Mouse (Mus musculus) liver (tissue): ENCODE results near the gene Cd248.

Experiments
- DNase-seq: peaks from one replicate; pipeline ENCODE4 v3.0.0-alpha.2; 2020; ENCODE audit warnings: mixed read lengths

Cd248 gene

GRCm38 (mm10) chr19:5067867-5068569 is at the start of gene Cd248:
Cd248 (plus strand) TSS chr19:5068078.
- peak; percentile 74 for DNase-seq

GRCm38 (mm10) chr19:5018191-5018590 is 49.7 kb upstream of the Cd248 start:
- no peak for DNase-seq

GRCm38 (mm10) chr19:5021416-5021815 is 46.5 kb upstream of the Cd248 start:
- no peak for DNase-seq

- DNase-seq: peak; percentile 90
These were observed 44.0 kb upstream of the Cd248 start, which contains the start of gene Slc29a2 for GRCm38 (mm10) chr19:5023621-5024479. Slc29a2 (plus strand) TSS chr19:5023860.

GRCm38 (mm10) chr19:5026111-5026510 is 41.8 kb upstream of the Cd248 start:
- no peak for DNase-seq

- DNase-seq: no peak
These were observed 35.2 kb upstream of the Cd248 start for GRCm38 (mm10) chr19:5032686-5033085.

GRCm38 (mm10) chr19:5036577-5036976 is 31.3 kb upstream of the Cd248 start:
- DNase-seq: no peak

- DNase-seq: peak; percentile 84
These were observed 30.0 kb upstream of the Cd248 start for GRCm38 (mm10) chr19:5037678-5038571.

GRCm38 (mm10) chr19:5038709-5039156 is 29.1 kb upstream of the Cd248 start, which contains the start of the genes B4gat1 and AC124502.3:
B4gat1 (plus strand) TSS chr19:5038826.
AC124502.3 (plus strand) TSS chr19:5038891.
- peak; percentile 88 for DNase-seq

- DNase-seq: no peak
These were observed 28.4 kb upstream of the Cd248 start for GRCm38 (mm10) chr19:5039301-5040114.

GRCm38 (mm10) chr19:5040862-5041523 is 26.9 kb upstream of the Cd248 start, which contains the start of gene Brms1:
Brms1 (plus strand) TSS chr19:5041354.
- DNase-seq: peak; percentile 87

- no peak for DNase-seq
These were observed 26.3 kb upstream of the Cd248 start for GRCm38 (mm10) chr19:5041588-5041987.

- no peak for DNase-seq
These were observed 22.3 kb upstream of the Cd248 start for GRCm38 (mm10) chr19:5045531-5045930.

GRCm38 (mm10) chr19:5048138-5049056 is 19.5 kb upstream of the Cd248 start:
- DNase-seq: no peak

GRCm38 (mm10) chr19:5049325-5049724 is 18.6 kb upstream of the Cd248 start:
- DNase-seq: no peak

- peak; percentile 26 for DNase-seq
These were observed 17.6 kb upstream of the Cd248 start, which contains the start of gene Rin1 for GRCm38 (mm10) chr19:5050047-5050905. Rin1 (plus strand) TSS chr19:5050481.

- DNase-seq: peak; percentile 17
These were observed 16.8 kb upstream of the Cd248 start for GRCm38 (mm10) chr19:5051031-5051430.

- no peak for DNase-seq
These were observed 16.4 kb upstream of the Cd248 start for GRCm38 (mm10) chr19:5051515-5051914.
